Mouse (Mus musculus): ENCODE measurements around the gene Katnb1.

The Katnb1 gene

DNA sequence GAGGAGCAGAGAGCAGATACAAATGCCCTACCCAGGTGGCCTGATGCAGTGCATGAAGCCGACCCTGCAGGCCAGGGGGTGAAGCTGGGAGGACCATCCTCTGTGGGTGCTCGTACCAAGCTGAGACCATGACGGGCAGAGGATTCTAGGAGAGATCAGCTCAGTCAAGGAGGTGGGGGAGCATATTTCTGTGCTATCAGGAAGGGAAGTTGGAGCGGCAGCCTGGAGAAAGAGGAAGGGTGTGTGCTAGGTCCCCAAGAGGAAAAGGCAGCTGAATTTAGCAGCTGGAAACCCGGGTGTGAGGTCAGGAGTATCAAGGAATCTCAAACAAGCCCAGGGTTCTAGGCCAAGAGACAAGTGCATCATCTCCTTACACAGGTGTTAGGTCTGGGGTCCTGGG, 59.6 kb downstream of the Katnb1 start:
- DNase-seq (ENCODE audit: low read depth, low spot score): no peak

DNA sequence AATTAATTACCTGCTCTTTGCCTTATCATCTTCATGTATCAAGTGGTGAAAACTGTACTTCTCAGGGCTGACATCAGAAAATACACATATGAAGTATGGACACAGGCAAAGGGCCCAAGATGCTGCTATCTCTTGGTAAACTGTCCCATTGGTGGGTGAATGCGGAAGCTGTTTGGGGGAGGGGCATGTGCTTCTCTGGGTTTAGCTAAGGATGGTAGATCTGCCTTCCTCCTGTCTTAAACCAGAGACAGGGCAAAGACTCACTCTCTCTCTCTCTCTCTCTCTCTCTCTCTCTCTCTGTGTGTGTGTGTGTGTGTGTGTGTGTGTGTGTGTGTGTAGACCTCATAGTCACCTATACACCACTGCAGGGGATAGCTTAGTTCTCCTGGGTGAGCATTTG, 60.0 kb downstream of the Katnb1 start:
- no peak for DNase-seq (ENCODE audit: low read depth, low spot score)

DNA sequence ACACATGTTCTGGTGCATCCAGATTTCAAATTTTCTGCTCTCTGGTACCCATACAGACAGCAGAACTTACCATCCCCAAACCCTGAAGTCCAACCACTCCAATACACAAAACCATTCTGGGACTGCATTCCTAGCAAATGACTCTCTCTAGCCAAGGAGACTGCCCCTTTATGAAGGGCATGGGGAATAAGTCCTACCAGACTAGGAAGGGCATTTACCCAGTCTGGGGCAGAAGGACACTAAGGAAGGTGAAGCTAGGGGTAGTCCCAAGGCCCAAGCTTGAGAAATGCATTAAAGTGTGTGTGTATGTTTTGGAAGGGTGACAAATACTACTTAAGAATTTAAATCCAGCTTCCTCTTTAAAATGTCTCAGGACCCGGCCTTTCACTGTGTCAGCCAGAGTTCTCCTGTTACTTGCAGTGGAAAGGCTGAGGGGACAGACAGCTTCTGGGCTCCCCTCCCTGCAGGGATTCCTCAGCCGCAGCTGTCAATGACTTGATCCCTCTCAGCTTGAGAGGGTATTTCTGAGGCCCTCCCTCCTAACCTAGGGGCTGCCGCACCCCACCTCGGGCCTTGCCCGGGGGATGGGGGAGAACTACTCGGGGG, 60.6 kb downstream of the Katnb1 start:
- DNase-seq (ENCODE audit: low read depth, low spot score): peak; percentile 23

GRCm38 (mm10) chr8:95142075-95142831, 61.3 kb downstream of the Katnb1 start:
- DNase-seq (ENCODE audit: low read depth, low spot score): peak; percentile 68

- peak; percentile 48 for DNase-seq (ENCODE audit: low read depth, low spot score)
Observed at GRCm38 (mm10) chr8:95142985-95143804, 62.2 kb downstream of the Katnb1 start.

GRCm38 (mm10) chr8:95143805-95144630, 63.0 kb downstream of the Katnb1 start:
- DNase-seq (ENCODE audit: low read depth, low spot score): no peak

DNA sequence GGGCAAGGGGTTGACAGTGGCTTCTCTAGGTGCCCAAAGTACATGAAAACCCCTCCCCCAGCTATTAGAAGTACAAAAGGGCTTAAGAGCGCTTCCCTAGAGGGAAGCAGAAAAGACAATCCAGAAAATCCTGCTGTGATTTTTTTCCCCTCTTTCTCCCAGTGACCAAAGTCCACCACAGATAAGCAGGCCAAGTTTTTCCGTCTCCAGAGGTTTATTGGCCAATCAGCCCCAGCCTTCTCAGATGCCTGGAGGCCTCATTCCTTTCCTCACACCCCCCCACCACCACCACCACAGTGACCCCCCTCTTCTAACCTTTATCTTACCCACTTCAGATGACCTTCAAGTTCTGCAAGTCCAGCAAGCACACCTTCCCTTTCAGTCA, 63.6 kb downstream of the Katnb1 start:
- DNase-seq (ENCODE audit: low read depth, low spot score): no peak

- DNase-seq (ENCODE audit: low read depth, low spot score): no peak
Observed at GRCm38 (mm10) chr8:95146044-95146745, 65.2 kb downstream of the Katnb1 start.

DNA sequence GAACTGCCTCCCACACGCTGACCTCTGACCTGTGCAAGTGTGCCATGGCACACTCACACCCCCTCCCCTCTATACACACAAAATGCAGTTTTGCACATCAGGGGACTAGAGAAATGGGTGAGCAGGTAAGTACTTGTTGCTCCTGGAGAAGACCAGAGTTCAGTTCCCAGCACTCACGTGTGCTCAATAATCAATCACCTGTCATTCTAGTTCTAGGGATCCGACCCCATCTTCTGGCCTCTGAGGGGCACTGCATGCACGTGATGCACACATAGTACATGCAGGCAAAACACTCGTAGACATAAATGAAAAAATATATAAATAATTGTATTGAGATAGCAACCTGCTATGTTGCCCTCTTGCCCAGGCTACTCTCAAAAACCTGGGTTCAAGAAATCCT, 65.9 kb downstream of the Katnb1 start:
- DNase-seq (ENCODE audit: low read depth, low spot score): no peak

DNA sequence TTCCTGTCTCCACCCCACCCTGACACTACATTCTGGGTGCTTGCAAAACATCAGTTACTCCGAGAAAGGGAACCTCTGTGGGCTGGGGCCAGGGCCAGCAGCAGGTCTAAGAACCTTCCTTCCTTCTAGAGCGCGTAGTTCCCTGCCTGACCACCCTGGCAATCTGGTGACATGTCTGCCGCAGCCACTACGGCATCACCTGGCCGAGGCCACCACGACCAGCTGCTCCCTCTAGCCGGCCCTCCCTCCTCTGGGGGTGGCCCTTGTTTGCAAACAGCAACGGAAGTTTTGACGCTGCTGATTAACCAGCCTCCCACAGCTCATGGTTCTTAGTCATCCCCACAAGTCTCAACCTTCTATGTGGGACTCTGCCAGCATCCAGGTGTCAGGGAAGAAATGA, 68.4 kb downstream of the Katnb1 start:
- DNase-seq (ENCODE audit: low read depth, low spot score): no peak

DNA sequence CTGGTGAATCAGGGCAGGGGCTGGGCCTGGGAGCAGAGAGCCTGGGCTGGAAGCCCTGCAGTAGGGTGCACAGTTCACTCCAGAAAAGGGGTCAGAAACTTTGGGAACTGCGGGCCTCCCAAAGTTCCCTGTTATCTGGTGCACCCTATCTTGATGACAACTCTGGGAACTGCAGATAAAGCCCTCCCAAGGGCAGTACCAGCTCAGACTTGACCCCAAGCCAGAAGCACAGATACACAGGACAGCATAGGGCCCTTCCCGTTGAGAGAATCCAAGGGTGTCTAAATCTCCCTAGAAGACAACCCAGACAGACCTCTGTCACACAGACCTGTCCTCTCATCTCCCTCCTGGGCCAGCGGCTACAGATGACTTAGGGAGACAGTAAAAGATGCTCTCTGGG, 69.6 kb downstream of the Katnb1 start:
- DNase-seq (ENCODE audit: low read depth, low spot score): no peak
